8 mouse cellular contexts compared by ENCODE assay signal in the genomic region with DNA sequence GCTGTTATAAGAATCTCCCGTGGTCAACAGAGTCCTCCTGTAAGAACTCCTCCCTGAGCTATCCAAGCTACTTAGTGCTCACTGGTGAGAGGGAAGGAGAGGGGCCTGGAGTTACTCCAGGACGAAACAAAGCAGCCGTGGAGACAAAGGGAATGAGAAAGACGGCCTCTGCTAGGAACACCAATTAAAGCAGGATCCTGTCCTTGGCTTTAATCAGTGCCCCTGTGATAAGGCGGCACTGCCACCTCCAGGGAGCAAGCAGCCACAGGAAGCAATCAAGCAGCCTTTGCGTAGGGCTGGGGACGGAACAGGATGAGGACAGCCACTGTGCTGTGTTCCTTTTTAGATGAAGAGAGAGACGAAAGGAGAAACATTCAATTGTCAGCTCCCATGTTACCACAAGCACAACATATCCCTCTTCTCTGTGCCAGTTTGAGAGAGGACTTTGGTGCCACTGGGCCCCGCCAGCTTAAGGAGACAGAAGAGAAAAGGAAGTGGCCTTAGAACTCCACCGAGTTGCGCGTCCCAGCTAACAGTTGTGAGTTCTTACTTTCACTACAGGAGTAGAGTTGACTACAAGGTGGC.
DNase-seq lines count a peak whose midpoint lies in the region; ATAC-seq lines count a peak whose summit lies in the region.

No protein-coding gene starts in this region.

- H3K4me1 ChIP-seq in embryonic facial prominence, embryonic 10.5 days, result peaks cover 100% of the 10 kb centered on the region
- H3K4me1 ChIP-seq in hindbrain, embryonic 10.5 days (replicated peaks), result peaks cover 98% of the 10 kb centered on the region
- H3K4me1 ChIP-seq in limb, embryonic 13.5 days, result peaks cover 98% of the 10 kb centered on the region
- peaks cover 96% of the 10 kb centered on the region for H3K4me1 ChIP-seq in midbrain, embryonic 12.5 days

- H3K27me3 ChIP-seq in embryonic facial prominence, embryonic 10.5 days (replicated peaks; ENCODE audit: low read depth, poor library complexity, severe bottlenecking), result no peaks in the 10 kb centered on the region
- no peaks in the 10 kb centered on the region for H3K27me3 ChIP-seq in hindbrain, embryonic 10.5 days (ENCODE audit: insufficient read depth, poor library complexity, severe bottlenecking)
- no peaks in the 10 kb centered on the region for H3K27me3 ChIP-seq in limb, embryonic 13.5 days
- H3K27me3 ChIP-seq in midbrain, embryonic 12.5 days, result no peaks in the 10 kb centered on the region; the same call in 1 of the 2 replicates

- peaks cover 7% of the 10 kb centered on the region; the same call in 1 of the 2 replicates for H3K36me3 ChIP-seq in embryonic facial prominence, embryonic 10.5 days (replicated peaks)
- H3K36me3 ChIP-seq in hindbrain, embryonic 10.5 days, result peaks cover 4% of the 10 kb centered on the region; the same call in 1 of the 2 replicates
- H3K36me3 ChIP-seq in limb, embryonic 13.5 days, result peaks cover 14% of the 10 kb centered on the region
- no peaks in the 10 kb centered on the region for H3K36me3 ChIP-seq in midbrain, embryonic 12.5 days

- DNase-seq in Muller cell, postnatal 12 days (ENCODE audit: inconsistent ontology term), result peak; percentile 62
- DNase-seq in embryonic facial prominence, embryonic 10.5 days (ENCODE audit: low spot score), result peak; percentile 46
- no peak for DNase-seq in hindbrain, embryonic 10.5 days (ENCODE audit: low spot score)
- peak; percentile 61 for DNase-seq in thymus, postnatal 0 days (ENCODE audit: low spot score)
- no peak for DNase-seq in gastrocnemius, adult 8-10 months (ENCODE audit: low spot score in 2 of 2)
- no peak for DNase-seq in cerebellum, adult 11-12 months

- peak overlapping the region; percentile 59 for H3K4me3 ChIP-seq in embryonic facial prominence, embryonic 10.5 days
- peak overlapping the region; percentile 5; the same call in 1 of the 2 replicates for H3K4me3 ChIP-seq in hindbrain, embryonic 10.5 days
- peak overlapping the region; percentile 64 for H3K4me3 ChIP-seq in limb, embryonic 13.5 days
- no peak overlapping the region for H3K4me3 ChIP-seq in midbrain, embryonic 12.5 days

- 27% methylated on average over 12 of the region's 12 CpGs for WGBS in embryonic facial prominence, embryonic 10.5 days
- 34% methylated on average over 12 of the region's 12 CpGs for WGBS in hindbrain, embryonic 10.5 days
- WGBS in limb, embryonic 13.5 days, result 14% methylated on average over 12 of the region's 12 CpGs
- WGBS in midbrain, embryonic 12.5 days, result 28% methylated on average over 12 of the region's 12 CpGs

- peak overlapping the region; percentile 60 for H3K9ac ChIP-seq in limb, embryonic 13.5 days
- peak overlapping the region; percentile 21 for H3K9ac ChIP-seq in midbrain, embryonic 12.5 days (replicated peaks)

- H3K4me2 ChIP-seq in limb, embryonic 13.5 days (replicated peaks), result peak overlapping the region; percentile 67
- H3K4me2 ChIP-seq in midbrain, embryonic 12.5 days (replicated peaks), result peak overlapping the region; percentile 25

- H3K9me3 ChIP-seq in embryonic facial prominence, embryonic 10.5 days, result no peaks in the 10 kb centered on the region
- no peaks in the 10 kb centered on the region for H3K9me3 ChIP-seq in hindbrain, embryonic 10.5 days
- H3K9me3 ChIP-seq in limb, embryonic 13.5 days, result no peaks in the 10 kb centered on the region
- no peaks in the 10 kb centered on the region for H3K9me3 ChIP-seq in midbrain, embryonic 12.5 days

- no peak for ATAC-seq in limb, embryonic 13.5 days (ENCODE audit: low FRiP score, low read depth)
- peak; percentile 31 for ATAC-seq in midbrain, embryonic 12.5 days (ENCODE audit: low FRiP score, low read depth)

- H3K27ac ChIP-seq in embryonic facial prominence, embryonic 10.5 days (replicated peaks), result peak overlapping the region; percentile 92
- peak overlapping the region; percentile 82 for H3K27ac ChIP-seq in hindbrain, embryonic 10.5 days
- peak overlapping the region; percentile 97 for H3K27ac ChIP-seq in limb, embryonic 13.5 days
- H3K27ac ChIP-seq in midbrain, embryonic 12.5 days (replicated peaks), result peak overlapping the region; percentile 84

Comparison
In these comparisons a context has a peak if more than half of its experiments do, and no peak if none do; other contexts are left out.
1. DNase-seq: peak in Muller cell, postnatal 12 days (single experiment), embryonic facial prominence, embryonic 10.5 days (single experiment) and thymus, postnatal 0 days (single experiment); none in hindbrain, embryonic 10.5 days (single experiment), gastrocnemius, adult 8-10 months (0 of 2) and cerebellum, adult 11-12 months (single experiment).
2. Peak in every context shown above with its lines, with median percentiles within 50 percentile points of each other: H3K27ac ChIP-seq.